Mouse (Mus musculus): ENCODE results near the gene Tstd3. TPM values are rescaled to one million over a fixed set of nuclear protein-coding genes. Genes with fewer than 3 reads are reported as not detected.
A peak's percentile ranks its signal among the peaks of the same experiment; 100 is the strongest.

Tstd3 gene
- total RNA-seq (2021) = 10 to 100 TPM; 12.7 to 13.1 TPM
- long read RNA-seq, experiment 1, transcript Tstd3-201 (4 exons, 1,588 nt) = major isoform, 10 of 13 reads
- long read RNA-seq, experiment 1, partial matches to known transcripts = 0 of 13 reads
- long read RNA-seq, experiment 1, other reads (novel, unspliced or antisense) = 3 of 13 reads
- long read RNA-seq, experiment 2, transcript Tstd3-201 (4 exons, 1,588 nt) = major isoform, 16 of 18 reads
- long read RNA-seq, experiment 2, partial matches to known transcripts = 0 of 18 reads
- long read RNA-seq, experiment 2, other reads (novel, unspliced or antisense) = 2 of 18 reads

DNA sequence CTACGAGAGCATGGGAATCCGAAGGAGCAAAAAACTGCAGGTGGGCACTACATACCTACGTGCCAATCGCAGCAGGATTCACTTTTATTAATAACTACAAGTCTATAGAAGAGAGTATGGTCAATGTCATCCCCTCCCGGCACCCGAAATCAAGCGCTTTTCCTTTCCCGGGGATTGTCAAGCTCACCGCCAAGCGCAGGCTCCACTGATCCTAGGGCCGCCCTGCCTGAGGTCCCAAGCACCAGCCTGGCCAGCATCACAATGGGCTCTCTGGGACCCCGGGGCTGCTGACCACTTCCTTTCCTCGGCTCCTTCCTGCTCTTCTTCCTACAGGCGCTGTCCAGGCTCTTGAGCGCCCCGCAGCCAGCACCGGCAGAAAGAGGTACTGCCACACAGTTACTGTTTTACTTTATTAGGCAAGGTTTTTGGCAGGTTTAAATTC lies at the start of gene Tstd3, which contains the start of gene Usp45:
Gene Tstd3 (minus strand): TSS at position 350 of the 442 bp plus-strand sequence.
Gene Usp45 (plus strand): TSS at position 294 of the 442 bp plus-strand sequence.
- DNase-seq (ENCODE audit: low spot score in 2 of 2) = peak; percentile 21 to 52

DNA sequence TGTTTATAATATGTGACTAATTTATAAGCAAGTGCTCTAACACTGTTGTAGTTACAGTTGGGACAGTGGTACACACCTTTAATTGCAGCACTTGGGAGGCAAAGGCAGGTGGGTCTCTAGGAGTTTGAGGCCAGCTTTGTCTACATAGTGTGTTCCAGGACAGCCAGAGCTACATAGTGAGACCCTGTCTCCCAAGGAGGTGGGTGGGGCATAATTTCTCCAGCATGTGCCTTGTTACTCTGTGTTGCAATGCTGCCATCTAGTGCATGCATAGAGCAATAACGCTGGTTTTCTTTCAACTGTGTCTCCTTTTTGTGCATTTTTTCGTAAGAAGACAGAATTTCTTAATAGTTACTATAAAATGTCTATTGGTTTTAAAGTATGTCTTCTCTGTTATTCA lies 47.0 kb upstream of the Tstd3 start:
- no peak for DNase-seq (ENCODE audit: low spot score in 2 of 2)

DNA sequence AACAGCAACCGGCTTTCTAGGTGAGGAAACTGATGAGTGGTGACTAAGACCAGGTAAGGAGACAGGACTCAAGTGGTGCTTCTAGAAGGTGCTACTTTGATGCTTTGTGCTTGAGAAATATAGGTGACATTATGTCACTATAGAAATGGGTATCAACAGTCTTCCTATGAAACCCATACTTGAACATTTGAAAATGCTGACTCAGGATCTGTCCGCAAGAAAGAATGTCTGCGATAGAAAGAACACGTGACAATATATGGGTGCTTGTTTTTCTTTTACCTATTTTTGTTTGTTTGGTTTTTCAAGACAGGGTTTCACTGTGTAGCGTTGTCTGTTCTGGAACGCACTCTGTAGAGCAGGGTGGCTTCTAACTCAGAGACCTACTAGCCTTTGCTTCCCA lies 45.6 kb upstream of the Tstd3 start:
- DNase-seq (ENCODE audit: low spot score in 2 of 2) = no peak

DNA sequence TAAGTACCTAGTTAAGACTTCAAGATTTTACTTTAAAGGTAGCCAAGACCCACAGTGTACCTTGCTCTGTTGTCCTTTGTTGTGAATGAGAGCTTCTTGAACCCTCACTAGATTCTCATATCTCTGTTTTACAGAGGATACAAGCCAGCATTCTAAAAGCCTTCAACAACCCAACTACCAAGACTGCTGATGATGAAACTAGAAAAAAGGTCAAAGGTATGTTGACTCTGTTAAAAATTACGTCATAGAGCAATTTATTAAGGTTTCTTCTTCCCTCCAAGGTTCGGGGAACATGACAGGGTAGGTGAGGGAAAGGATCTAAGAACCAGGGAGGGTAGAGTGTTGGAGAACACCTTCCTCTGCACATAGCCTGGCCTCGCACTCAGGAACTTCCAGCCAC lies 43.6 kb upstream of the Tstd3 start:
- DNase-seq (ENCODE audit: low spot score in 2 of 2) = no peak

DNA sequence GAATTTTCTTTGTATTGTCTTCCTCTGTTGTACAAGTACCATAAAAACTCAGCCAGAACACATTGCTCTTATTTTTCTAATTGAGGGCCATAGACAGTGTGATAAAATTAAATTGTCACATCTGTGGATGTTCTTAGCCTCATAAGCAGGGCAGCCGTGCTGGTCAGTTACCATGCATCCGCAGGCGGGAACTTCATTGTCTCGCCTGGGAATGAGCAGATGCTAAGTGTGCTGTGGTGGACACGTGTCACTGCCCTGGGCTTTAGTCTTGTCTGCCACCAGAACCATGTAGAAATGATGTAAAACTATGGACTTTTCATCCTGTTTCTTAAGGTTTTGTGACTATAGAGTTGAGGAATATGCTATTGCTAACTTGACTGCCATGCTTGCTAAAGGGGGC lies 40.2 kb upstream of the Tstd3 start:
- no peak for DNase-seq (ENCODE audit: low spot score in 2 of 2)

DNA sequence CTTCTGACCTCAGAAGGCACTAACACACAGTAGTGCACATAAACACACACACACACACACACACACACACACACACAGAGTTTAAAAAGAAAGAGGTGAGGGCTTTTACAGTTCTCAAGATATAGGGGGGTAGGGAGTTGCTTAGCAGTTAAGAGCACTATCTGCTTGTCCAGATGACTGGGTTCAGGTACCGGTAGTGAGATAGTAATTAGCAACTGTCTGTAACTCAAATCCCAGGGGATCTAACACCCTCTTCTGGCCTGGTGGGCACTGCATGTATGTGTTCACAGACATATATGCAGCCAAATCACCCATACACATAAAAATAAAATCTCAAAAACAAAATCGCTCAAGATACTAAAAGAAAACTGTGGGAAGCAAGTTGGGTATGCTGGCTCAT lies 34.6 kb upstream of the Tstd3 start:
- DNase-seq (ENCODE audit: low spot score in 2 of 2) = no peak

DNA sequence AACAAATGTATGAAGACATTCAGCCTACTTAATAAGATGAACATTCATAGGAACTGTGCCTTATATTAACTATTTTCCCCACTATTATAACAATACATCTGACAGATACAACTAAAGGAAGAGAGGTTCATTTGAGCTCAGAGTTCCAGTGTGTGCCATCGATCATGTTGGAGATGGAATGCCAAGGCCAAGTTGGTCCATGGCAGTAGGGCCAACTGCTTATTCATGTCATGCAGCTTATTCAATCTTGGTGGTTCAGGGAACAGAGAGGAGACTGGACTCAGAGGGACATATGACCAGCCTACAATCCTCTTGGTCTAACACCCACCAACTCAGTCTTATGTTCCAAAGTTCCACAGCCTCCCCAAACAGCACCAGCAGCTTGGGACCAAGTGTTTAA lies 34.0 kb upstream of the Tstd3 start:
- no peak for DNase-seq (ENCODE audit: low spot score in 2 of 2)

DNA sequence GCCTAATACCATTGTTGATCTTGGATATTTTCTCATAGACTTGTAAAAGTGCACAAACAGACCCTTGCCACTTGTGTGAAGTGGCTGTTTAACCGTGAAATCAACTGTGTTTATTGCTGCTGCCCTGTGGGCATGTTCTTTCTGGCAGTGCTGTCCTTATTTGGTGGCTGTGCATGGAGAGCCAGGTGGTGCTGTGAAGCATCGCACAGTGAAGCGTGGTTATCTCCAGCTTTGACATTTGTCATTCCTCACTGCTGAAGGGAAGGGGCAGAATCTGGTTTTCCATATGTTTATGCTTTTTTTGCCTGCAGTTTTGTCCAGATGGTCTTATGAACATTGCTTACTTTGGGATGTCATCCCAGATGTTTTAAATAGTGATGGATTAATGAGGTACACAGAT lies 26.6 kb upstream of the Tstd3 start:
- DNase-seq (ENCODE audit: low spot score in 2 of 2) = no peak

DNA sequence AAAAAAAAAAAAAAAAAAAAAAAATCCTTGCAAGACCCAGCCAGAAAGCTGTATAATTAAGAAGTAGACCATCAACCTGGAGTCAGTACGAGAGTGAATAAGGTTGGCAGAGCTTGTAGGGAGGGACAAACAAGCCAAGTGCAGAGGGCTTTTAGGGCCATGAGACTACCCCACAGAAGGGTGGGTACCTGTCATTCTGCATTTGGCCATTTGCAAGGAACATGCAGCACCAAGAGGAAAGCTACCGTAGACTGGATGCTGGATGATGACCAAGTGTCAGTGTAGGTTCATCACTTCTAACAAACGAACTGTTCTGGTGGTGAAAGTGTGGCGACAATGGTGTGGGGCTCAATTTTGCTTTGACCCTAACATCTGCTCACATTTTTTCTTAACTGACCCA lies 22.8 kb upstream of the Tstd3 start:
- DNase-seq (ENCODE audit: low spot score in 2 of 2) = no peak

DNA sequence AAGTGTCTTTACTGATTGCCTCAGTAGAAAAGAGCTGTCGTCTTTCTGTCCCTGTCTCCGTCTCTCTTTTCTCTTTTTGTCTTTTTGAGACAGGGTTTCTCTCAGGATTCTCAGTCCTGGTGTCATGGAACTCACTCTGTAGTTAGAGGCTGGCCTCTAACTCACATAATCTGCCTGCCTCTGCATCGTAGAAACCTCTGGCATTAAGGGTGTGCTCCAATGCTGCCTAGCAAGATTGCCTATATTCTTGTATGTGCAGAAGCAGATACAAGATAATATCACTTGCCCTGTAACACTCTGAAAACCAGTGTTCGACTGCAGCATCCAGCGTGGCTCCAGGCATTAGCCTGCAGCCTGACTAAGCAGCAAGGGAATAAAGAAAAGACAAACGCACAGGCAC lies 21.9 kb upstream of the Tstd3 start:
- DNase-seq (ENCODE audit: low spot score in 2 of 2) = no peak

DNA sequence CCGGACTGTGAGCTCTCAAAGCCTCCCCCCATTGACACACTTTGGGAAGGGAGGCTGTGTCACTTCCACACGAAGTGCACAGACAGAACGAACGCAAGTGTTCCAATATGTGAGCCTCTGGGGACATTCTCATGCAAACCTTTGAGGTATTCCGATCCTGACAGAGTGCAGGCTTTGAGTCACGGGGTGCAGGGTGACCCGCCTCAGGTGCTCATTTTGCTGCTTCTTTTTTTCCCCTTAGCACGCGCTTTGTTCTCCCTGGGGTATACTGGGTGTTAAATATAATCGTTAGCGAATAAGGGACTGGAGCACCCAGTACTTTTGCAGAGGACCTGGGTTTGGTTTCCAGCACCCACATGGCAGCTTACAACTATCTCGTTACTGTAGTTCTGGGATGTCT lies 19.3 kb upstream of the Tstd3 start:
- no peak for DNase-seq (ENCODE audit: low spot score in 2 of 2)

DNA sequence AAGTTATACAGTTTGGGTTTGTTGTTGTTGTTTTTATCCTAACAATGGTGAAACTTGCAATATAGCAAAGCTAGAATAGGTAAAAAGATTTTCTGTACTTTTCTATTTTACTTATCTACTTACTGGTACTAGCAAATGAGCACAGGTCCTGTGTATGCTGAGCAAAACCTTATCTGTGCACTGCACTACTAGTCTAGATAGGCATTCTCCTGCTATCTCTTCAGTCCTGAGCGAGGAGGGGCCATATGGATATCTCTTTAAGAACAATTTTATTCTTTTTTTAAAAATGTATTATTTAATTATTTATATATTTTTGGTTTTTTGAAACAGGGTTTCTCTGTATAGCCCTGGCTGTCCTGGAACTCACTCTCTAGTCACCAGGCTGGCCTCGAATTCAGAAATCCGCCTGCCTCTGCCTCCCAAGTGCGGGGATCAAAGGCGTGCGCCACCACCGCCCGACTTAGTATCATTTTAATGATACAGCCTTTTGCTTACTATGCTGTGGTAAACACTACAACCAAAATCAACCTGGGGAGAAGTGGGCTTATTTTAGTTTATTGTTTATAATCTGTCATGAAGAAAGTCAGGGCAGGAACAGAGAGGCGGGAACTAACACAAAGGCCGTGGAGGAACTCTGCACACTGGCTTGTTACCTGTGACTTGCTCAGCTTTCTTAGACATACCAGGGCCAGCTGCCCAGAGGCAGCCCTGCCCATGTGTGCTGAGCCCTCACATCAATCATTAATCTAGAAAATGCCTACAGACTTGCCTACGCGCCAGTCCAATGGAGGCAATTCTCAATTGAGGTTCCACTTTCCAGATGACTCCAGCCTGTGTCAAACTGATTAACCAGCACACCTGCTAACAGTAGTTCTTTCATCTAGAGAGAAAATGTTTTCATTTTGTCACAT lies 14.1 kb upstream of the Tstd3 start:
- DNase-seq (ENCODE audit: low spot score in 2 of 2) = no peak

DNA sequence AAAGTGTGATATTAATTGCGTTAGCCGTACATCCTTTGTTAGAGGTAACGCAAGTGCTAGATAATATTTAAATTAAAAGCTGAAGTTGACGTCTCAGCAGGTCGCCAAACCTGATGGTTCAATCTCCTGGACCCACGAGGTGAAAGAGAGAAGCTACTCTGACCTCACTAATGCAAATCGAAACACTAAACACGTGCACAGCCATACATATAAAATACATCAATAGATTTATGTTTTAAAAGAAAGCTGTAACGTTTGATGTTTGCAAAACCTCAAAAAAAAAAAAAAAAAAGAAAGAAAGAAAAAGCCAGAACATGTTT lies 9.9 kb upstream of the Tstd3 start:
- DNase-seq (ENCODE audit: low spot score in 2 of 2) = no peak

DNA sequence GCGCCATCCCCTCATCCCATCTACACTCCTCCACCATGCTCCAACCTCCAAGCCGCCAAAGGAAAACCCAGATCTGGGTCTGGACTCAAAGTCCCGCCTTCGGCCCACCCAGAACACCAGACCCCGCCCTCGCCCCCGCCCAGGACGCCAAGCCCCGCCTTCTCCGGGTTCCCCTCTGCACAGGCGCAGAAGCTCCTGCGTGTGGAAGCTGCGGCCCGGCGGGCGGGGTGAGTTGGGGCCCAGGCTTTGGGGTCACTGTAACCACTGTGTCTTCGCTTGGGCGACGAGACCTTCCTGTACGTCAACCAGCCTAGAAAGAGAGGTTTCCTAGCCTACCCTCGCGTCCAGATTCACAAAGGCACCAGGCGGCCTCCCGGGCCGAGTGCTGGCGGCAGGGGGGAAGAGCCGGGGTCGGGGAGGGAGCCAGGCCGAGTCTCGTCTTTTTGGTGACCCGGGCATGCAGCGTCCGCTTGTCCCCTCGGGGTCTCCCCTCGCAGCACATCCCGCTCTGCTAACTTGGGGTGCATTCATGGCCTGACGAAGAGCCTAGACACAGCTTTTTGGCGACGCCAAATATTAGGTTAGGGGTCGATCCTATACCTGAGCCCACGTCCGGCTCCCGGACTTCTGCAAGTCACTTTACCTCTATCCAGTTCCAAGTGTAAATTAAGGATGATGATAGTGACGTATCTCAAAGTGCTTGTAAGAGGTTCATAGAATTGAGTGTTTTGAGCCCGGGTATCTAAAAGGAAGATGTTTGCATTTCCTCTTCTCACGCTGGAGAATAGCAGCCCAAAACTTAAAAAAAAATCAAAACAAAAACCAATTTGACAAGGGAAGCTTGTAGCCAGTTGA lies 9.3 kb upstream of the Tstd3 start:
- DNase-seq (ENCODE audit: low spot score in 2 of 2) = peak; percentile 85 to 96

DNA sequence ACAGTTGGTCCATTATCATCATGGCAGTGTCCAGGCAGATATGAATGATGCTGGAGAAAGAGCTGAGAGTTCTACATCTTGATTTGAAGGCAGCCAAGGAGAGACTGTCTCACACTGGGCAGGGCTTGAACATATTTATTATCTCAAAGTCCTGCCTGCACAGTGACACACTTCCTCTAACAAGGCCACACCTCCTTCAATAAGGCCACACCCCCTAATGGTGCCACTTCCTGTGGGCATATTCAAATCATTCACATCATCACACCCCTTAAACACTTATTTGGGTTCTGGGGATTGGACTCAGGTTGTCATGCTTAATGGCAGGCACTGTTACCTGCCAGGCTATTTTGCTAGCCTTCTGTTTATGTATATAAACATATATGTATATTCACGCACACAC lies 5.3 kb upstream of the Tstd3 start:
- DNase-seq (ENCODE audit: low spot score in 2 of 2) = no peak

DNA sequence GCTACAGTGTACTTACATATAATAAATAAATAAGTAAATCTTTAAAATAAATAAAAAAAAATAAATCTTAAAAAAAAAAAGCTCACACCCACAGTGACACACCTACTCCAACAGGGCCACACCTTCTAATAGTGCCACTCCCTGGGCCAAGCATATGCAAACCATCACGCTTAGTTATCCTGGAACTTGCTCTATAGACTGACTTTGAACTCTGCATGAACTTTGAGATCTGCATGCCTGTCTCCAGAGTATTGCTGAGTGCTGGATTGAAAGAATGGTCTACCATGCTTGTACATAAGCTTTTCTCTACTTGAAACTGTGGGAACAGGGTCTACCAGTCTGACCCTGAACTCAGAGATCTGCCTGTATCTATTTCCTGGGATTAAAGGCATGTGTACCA lies 4.1 kb upstream of the Tstd3 start:
- no peak for DNase-seq (ENCODE audit: low spot score in 2 of 2)

DNA sequence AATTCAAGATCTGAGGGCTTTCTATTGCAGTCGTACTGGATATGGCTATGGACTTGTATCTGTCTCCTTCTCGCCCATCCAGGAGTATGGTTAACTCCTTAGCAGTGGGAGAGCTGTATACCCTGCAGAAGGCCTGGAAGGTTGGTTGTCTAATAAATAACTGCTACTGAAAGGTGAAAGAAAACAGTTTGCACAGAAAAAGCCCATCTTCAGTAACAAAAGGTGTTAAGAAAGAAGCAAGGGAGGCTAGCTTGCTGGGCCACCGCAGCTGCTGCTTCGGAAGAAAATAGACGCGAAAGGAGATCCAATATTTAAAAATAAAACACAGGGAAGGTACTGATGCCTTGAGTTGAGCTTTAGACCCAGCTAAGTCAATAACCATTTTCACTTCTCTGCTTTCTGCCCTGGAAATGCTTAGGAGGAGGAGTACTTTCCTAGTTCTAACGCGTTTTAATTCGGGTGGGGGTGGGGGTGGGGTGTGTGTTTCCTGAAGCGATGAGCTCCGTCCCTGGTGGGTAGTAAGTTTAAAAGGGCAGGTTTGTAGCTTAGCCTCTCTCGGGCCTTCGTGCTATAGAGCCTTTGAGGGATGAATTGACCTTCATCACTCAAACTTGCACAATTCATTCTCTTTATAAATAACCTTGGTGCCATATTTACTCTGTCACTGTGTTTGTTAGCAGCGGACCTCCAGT lies 695 bp downstream of the Tstd3 start:
- no peak for DNase-seq (ENCODE audit: low spot score in 2 of 2)

DNA sequence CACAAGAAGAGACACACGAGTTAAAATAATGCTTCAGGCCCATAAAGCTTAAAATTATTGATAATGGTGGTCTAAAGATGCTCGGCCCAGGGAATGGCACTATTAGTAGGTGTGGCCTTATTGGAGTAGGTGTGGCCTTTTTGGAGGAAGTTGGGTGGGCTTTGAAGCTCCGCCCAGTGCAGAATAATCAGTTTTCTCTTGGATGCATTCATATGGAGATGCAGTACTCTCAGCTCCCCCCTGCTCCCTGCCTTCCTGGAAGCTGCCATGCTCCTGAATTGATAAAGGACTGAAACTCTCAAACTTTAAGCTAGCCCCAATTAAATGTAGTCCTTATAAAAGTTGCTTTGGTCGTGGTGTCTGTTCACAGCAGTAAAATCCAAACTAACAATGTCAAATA lies 3.2 kb downstream of the Tstd3 start:
- DNase-seq (ENCODE audit: low spot score in 2 of 2) = no peak

DNA sequence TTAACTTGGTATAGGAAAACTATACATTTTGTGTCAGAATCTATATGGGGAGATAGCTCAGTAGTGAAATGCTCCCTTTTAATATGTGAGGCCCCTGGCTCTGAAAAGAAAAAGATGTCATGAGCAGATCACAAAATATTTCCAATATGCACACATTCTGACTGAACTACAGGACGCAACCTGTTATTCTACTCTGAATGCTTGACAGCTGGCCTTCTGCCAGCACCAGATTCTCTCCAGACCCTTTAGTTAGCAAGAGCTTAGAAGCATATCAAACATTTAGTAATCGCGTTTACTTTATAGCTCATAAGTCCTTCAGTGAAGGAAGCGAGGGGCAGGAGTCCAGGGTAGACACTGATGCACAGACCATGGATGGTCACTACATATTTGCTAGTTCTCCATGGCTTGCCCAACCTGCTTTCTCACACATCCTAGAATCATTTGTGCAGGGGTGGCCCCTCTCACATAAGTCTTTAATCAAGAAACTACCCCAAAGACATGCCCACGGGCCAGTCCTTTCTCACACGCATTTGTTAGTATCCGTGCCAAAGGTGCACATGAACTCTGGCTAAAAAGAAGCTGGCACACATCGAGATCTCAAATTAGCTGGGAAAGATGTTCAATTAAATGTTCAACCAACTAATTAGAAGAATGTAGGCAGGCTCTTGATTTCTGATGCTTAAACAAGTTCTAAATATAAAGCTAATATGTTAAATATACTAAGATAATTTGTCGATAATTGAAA lies 5.4 kb downstream of the Tstd3 start:
- no peak for DNase-seq (ENCODE audit: low spot score in 2 of 2)

DNA sequence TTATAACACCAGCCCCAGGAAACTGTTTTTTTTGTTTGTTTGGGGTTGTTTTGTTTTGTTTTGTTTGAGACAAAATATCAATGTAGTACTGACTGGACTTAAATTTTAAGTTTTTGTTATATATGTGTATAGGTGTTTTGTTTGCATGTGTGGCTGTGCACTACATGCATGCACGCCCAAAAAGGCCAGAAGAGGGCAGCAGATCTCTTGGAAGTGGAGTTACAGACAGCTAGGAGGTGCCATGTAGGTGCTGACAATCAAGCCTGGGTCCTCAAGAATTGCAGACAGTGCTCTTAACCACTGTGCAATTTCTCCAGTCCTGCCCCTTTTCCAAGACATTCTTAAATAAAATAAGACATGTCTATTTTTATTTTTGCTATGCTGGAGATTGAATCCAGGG lies 8.2 kb downstream of the Tstd3 start:
- no peak for DNase-seq (ENCODE audit: low spot score in 2 of 2)
